Mouse (Mus musculus) myocyte (in vitro differentiated cells): ENCODE measurements around the gene Catsperd. TPM values are rescaled to one million over a fixed set of nuclear protein-coding genes. Genes with fewer than 3 reads are reported as not detected.

Experiments used
- H3K27me3 ChIP-seq: one replicate; pipeline ENCODE4 v1.6.1; 2011; ENCODE audit not compliant: control insufficient read depth, insufficient read depth, insufficient read length
- H3K36me3 ChIP-seq: one replicate; pipeline ENCODE4 v1.6.1; 2011; ENCODE audit not compliant: control insufficient read depth, insufficient read depth
- H3K4me2 ChIP-seq: one replicate; pipeline ENCODE4 v1.6.1; 2011; ENCODE audit warnings: low read depth, control low read depth
- H3K4me3 ChIP-seq: one replicate; pipeline ENCODE4 v1.5.1; 2011; ENCODE audit warnings: mild to moderate bottlenecking, control low read depth, moderate library complexity
- H3K79me2 ChIP-seq: one replicate; pipeline ENCODE4 v1.6.1; 2011; ENCODE audit not compliant: control insufficient read depth, insufficient read depth
- H3ac ChIP-seq: one replicate; pipeline ENCODE4 v1.6.1; 2011; ENCODE audit not compliant: control insufficient read depth, insufficient read length
- CEBPB ChIP-seq: IDR thresholded peaks from 2 replicates; pipeline ENCODE4 v1.6.1; 2011; ENCODE audit warnings: mild to moderate bottlenecking, moderate library complexity; ENCODE audit not compliant: poor library complexity, insufficient read depth, severe bottlenecking
- E2F4 ChIP-seq: IDR thresholded peaks from one replicate; pipeline ENCODE4 v1.6.1; 2011; ENCODE audit warnings: mild to moderate bottlenecking, control low read depth, moderate library complexity; ENCODE audit not compliant: insufficient read depth
- MAX ChIP-seq: IDR thresholded peaks from one replicate; pipeline ENCODE4 v1.6.1; 2011; ENCODE audit warnings: low read depth, mild to moderate bottlenecking, control low read depth
- MYOD1 ChIP-seq, 3 experiments: IDR thresholded peaks; one replicate each; pipeline ENCODE4 v1.6.1; 2011; ENCODE audit warnings: control low read depth in 2 of 3, low read depth in 2 of 3, mild to moderate bottlenecking in 2 of 3, moderate library complexity in 1 of 3; ENCODE audit not compliant: insufficient read length in 2 of 3, control insufficient read depth in 1 of 3
- MYOG ChIP-seq, 3 experiments: IDR thresholded peaks; one replicate each; pipeline ENCODE4 v1.6.1; 2011; ENCODE audit warnings: control low read depth in 2 of 3, low read depth in 2 of 3, mild to moderate bottlenecking in 2 of 3; ENCODE audit not compliant: insufficient read length in 2 of 3, control insufficient read depth in 1 of 3, insufficient read depth in 1 of 3
- POLR2A ChIP-seq: IDR thresholded peaks from one replicate; pipeline ENCODE4 v1.6.1; 2011; ENCODE audit warnings: low read depth, mild to moderate bottlenecking, control low read depth, moderate library complexity; ENCODE audit not compliant: insufficient read length
- POLR2AphosphoS2 ChIP-seq: IDR thresholded peaks from one replicate; pipeline ENCODE4 v1.6.1; 2011; ENCODE audit warnings: low read depth, control low read depth; ENCODE audit not compliant: insufficient read length
- REST ChIP-seq: IDR thresholded peaks from one replicate; pipeline ENCODE4 v1.6.1; 2011; ENCODE audit warnings: mild to moderate bottlenecking, control low read depth, moderate library complexity; ENCODE audit not compliant: insufficient read depth, insufficient read length
- SRF ChIP-seq: IDR thresholded peaks from one replicate; pipeline ENCODE4 v1.6.1; 2011; ENCODE audit warnings: low read depth; ENCODE audit not compliant: control insufficient read depth, insufficient read length
- TCF12 ChIP-seq: IDR thresholded peaks from one replicate; pipeline ENCODE4 v1.6.1; 2011; ENCODE audit warnings: mild to moderate bottlenecking, control low read depth; ENCODE audit not compliant: poor library complexity, insufficient read depth, severe bottlenecking
- TCF3 ChIP-seq: IDR thresholded peaks from one replicate; pipeline ENCODE4 v1.6.1; 2011; ENCODE audit warnings: low read depth, control low read depth; ENCODE audit not compliant: insufficient read length
- USF1 ChIP-seq: IDR thresholded peaks from one replicate; pipeline ENCODE4 v1.6.1; 2011; ENCODE audit warnings: low read depth, mild to moderate bottlenecking, control low read depth, moderate library complexity
- polyA plus RNA-seq: library from polyadenylated mRNA; unstranded; fragments of >200 nt; fragmentation: generic; extraction: Trizol; gene quantifications from one replicate; pipeline ENCODE4 v1.2.1, GENCODE M21; 2012; ENCODE audit warnings: missing spikeins

Gene Catsperd
- polyA plus RNA-seq, 1 experiment = 0.16 TPM

DNA sequence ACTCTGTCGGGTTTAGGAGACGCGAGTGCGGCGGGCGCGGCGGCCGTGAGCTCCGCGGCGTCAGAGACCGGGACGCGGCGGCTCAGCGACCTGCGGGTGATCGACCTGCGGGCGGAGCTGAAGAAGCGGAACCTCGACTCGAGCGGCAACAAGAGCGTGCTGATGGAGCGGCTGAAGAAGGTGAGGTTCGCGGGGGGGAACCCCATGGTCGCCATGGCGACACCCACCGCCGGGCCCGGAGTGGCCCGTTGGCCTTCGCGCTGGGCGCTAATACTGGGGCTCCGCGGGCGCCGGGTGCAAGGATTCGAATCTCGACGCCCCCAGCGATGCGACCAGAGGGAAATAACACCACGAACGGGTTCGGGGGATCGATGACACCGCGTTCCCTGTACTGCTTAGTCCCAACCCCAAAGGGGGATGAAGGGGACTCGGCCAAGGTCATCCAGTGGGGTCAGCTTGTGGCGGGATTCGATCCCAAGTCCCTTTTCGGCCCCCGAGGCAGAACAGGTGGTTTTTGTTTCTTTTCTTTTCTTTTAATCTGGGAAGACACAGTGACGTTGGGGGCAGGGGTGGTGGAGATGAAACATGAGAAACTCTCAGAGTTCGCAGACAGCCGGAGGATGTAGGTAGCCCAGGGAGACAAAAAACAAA, 42.6 kb upstream of the Catsperd start:
- Histone ChIP-seq H3K27me3 (no peaks in the 10 kb centered on the region), H3K36me3 (peaks cover 35% of the 10 kb centered on the region), H3K79me2 (peaks cover 88% of the 10 kb centered on the region), H3K4me2 (peak overlapping the region; percentile 94), H3K4me3 (peak overlapping the region; percentile 97), H3ac (peak overlapping the region; percentile 85)
- TF ChIP-seq USF1 = no peak
- TF ChIP-seq POLR2A = peak; percentile 0

DNA sequence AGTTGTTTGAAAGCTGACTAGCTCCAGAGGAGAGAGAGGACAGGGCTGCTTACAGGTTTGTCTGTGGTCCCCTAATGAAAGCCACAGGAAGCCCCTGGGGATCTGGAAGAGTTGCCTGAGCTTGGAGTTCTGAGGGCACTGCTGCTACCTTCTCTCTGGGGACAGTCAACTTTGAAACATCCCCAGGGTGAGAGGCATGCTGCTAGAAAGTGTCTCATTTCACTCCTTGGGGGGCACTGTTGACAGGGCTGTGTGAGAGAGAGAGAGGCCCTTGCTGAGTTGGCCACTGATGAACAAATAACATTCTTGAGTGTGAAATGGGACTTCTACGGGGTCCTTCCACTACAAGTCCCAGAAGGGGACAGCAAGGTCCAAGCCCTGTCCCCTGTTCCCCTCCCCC, 40.2 kb upstream of the Catsperd start:
- H3K4me3 ChIP-seq = no peak overlapping the region
- no peak for TF ChIP-seq POLR2AphosphoS2
- no peak for TF ChIP-seq CEBPB
- TF ChIP-seq E2F4 = no peak
- no peak for TF ChIP-seq TCF3
- TF ChIP-seq REST = no peak
- no peak for TF ChIP-seq POLR2A
- TF ChIP-seq MAX = no peak
- no peak for TF ChIP-seq USF1
- no peak for TF ChIP-seq MYOD1 (IDR thresholded peaks at IDR 0.05; ENCODE audit: control insufficient read depth in 1 of 3, insufficient read length in 2 of 3, low read depth in 2 of 3)
- no peak for TF ChIP-seq MYOG (IDR thresholded peaks at IDR 0.05; ENCODE audit: control insufficient read depth in 1 of 3, insufficient read depth in 1 of 3, insufficient read length in 2 of 3, low read depth in 2 of 3)
- no peak for TF ChIP-seq TCF12
- TF ChIP-seq SRF = no peak

DNA sequence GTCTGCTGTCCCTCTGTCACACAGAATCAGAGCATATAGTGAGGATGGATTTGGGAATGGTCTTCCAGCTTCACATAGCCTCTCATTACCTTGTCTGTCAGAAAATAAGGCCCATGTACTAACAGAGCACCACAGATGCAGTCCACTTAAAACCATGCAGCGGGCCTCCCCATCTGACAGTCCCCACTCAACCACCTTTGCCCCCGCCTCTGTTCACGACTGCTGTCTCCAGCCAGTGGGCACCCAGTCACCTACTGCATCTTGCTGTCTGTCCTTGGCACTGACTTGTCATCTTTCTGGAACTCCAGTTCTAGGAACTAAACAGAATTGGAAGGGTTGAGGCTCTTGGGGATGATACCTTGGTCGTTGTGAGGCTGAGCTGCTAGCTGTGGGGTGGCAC, 39.0 kb upstream of the Catsperd start:
- Histone ChIP-seq H3K79me2 (peaks cover 86% of the 10 kb centered on the region), H3ac (no peak overlapping the region), H3K4me3 (no peak overlapping the region), H3K27me3 (no peaks in the 10 kb centered on the region), H3K4me2 (peak overlapping the region; percentile 94), H3K36me3 (peaks cover 35% of the 10 kb centered on the region)
- TF ChIP-seq MYOG (IDR thresholded peaks at IDR 0.05; ENCODE audit: control insufficient read depth in 1 of 3, insufficient read depth in 1 of 3, insufficient read length in 2 of 3, low read depth in 2 of 3) = no peak
- no peak for TF ChIP-seq E2F4
- no peak for TF ChIP-seq MAX

More for the DNA sequence above, 40.2 kb upstream of the Catsperd start:
- Histone ChIP-seq H3K27me3 (no peaks in the 10 kb centered on the region), H3K79me2 (peaks cover 88% of the 10 kb centered on the region), H3K4me2 (peak overlapping the region; percentile 94), H3K36me3 (peaks cover 36% of the 10 kb centered on the region), H3ac (no peak overlapping the region)

DNA sequence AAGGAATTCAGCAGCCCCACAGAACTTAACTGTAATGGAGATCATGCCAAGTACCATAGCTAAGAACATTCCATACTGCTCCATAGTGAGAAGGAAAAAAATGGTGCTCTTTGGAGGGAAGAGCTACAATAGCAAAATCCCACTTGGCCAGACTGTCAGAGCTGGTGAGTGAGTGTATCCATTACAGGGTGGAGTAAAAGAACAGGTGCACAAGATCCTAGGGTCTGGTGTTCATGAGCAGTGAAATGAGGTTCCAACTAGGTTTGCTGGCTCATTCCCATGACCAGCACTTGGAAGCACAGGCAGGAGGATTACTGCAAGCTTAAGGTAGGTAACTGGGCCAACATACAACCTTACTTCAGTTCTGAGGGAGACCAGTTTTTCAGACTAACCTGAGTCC, 35.4 kb upstream of the Catsperd start:
- peaks cover 61% of the 10 kb centered on the region for H3K36me3 ChIP-seq
- peak overlapping the region; percentile 50 for H3K4me2 ChIP-seq
- no peak overlapping the region for H3ac ChIP-seq
- no peaks in the 10 kb centered on the region for H3K27me3 ChIP-seq
- no peak for TF ChIP-seq E2F4
- TF ChIP-seq CEBPB = no peak
- TF ChIP-seq TCF12 = peak; percentile 48
- TF ChIP-seq POLR2AphosphoS2 = no peak
- peak in 2 of 3 experiments; percentile 51 to 86 for TF ChIP-seq MYOD1 (IDR thresholded peaks at IDR 0.05; ENCODE audit: control insufficient read depth in 1 of 3, insufficient read length in 2 of 3, low read depth in 2 of 3)
- TF ChIP-seq MYOG (IDR thresholded peaks at IDR 0.05; ENCODE audit: control insufficient read depth in 1 of 3, insufficient read depth in 1 of 3, insufficient read length in 2 of 3, low read depth in 2 of 3) = peak in 2 of 3 experiments; percentile 41 to 64
- TF ChIP-seq POLR2A = no peak
- no peak overlapping the region for H3K4me3 ChIP-seq
- H3K79me2 ChIP-seq = peaks cover 89% of the 10 kb centered on the region

DNA sequence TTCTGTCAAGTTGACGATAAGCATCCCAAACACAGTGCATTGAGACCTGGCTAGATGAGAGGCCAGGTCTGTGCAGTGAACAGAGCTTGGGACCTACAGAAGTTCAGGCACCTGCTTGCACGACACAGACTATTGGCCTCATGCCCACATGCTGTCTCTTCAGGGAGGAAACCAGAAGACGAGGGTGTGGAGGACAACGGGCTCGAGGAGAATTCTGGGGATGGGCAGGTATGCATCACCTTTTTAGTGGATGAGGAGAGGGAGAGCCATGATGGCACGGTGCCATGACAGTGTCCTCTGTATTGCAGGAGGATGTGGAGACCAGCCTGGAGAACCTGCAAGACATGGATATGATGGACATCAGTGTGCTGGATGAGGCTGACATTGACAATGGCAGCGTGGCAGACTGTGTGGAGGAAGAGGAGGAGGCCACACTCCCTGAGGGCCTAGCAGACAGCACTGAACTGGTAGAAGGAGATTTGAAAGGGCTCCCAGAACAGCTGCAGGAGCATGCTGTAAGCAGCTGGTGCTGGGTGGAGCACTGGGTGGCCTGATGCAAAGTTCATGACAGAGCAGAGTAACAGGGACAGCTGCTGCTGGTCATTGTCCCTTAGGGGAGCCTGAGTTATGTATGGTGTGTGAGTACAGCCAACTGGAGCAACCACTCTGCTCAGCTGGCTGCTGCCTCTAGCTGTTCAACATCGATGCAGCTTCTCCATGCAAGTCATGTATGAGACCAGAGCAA, 34.2 kb upstream of the Catsperd start:
- Histone ChIP-seq H3K4me3 (no peak overlapping the region), H3K27me3 (no peaks in the 10 kb centered on the region), H3K79me2 (peaks cover 77% of the 10 kb centered on the region), H3K4me2 (peak overlapping the region; percentile 63), H3ac (no peak overlapping the region), H3K36me3 (peaks cover 65% of the 10 kb centered on the region)
- TF ChIP-seq MYOD1 (IDR thresholded peaks at IDR 0.05; ENCODE audit: control insufficient read depth in 1 of 3, insufficient read length in 2 of 3, low read depth in 2 of 3) = peak; percentile 99 to 100 (median 100)
- TF ChIP-seq TCF12 = peak; percentile 99
- no peak for TF ChIP-seq USF1
- peak; percentile 43 for TF ChIP-seq POLR2AphosphoS2
- TF ChIP-seq MAX = no peak
- peak; percentile 45; the same call in 1 of the 2 replicates for TF ChIP-seq CEBPB
- TF ChIP-seq TCF3 = peak; percentile 97
- no peak for TF ChIP-seq REST
- TF ChIP-seq POLR2A = peak; percentile 61
- TF ChIP-seq MYOG (IDR thresholded peaks at IDR 0.05; ENCODE audit: control insufficient read depth in 1 of 3, insufficient read depth in 1 of 3, insufficient read length in 2 of 3, low read depth in 2 of 3) = peak; percentile 99 to 100 (median 100)
- no peak for TF ChIP-seq E2F4
